In genomic region chr16:4477591-4478215, GRCm38 (mm10) we compare ENCODE assay signal across 16 mouse cellular contexts. TPM values are rescaled to one million over a fixed set of nuclear protein-coding genes. Genes with fewer than 3 reads are reported as not detected.
DNase-seq lines count a peak whose midpoint lies in the region; ATAC-seq and TF ChIP-seq lines count a peak whose summit lies in the region.
"Had no signal": no experiment of that assay in that cellular context is flagged by ENCODE, and none has a peak within 500 bp of the region (broad histone marks: within the 10 kb centered on the region; RNA-seq: fewer than 3 reads in every experiment).

No protein-coding gene starts in this region.

- TF ChIP-seq CTCF in kidney, postnatal 0 days (IDR thresholded peaks at IDR 0.05; ENCODE audit: low read depth): no peak

- no peak overlapping the region for H3K4me2 ChIP-seq in kidney, postnatal 0 days (ENCODE audit: low read length)
- no peak overlapping the region for H3K4me2 ChIP-seq in midbrain, embryonic 15.5 days
- H3K4me2 ChIP-seq: liver, embryonic 13.5 days; midbrain, embryonic 12.5 days had no signal

- H3K9me3 ChIP-seq in kidney, postnatal 0 days (replicated peaks; ENCODE audit: low read length): no peaks in the 10 kb centered on the region
- no peaks in the 10 kb centered on the region for H3K9me3 ChIP-seq in midbrain, embryonic 15.5 days
- H3K9me3 ChIP-seq: heart, embryonic 10.5 days; liver, embryonic 13.5 days; midbrain, embryonic 12.5 days had no signal

- no peak overlapping the region for H3K9ac ChIP-seq in kidney, postnatal 0 days (ENCODE audit: low read depth, low read length)
- no peak overlapping the region for H3K9ac ChIP-seq in midbrain, embryonic 15.5 days
- H3K9ac ChIP-seq: liver, embryonic 13.5 days; midbrain, embryonic 12.5 days had no signal

- no peaks in the 10 kb centered on the region for H3K36me3 ChIP-seq in kidney, postnatal 0 days (ENCODE audit: insufficient read depth, low read length)
- H3K36me3 ChIP-seq in midbrain, embryonic 15.5 days (replicated peaks): no peaks in the 10 kb centered on the region
- H3K36me3 ChIP-seq: liver, embryonic 13.5 days; midbrain, embryonic 12.5 days had no signal

- 80% methylated on average over 10 of the region's 10 CpGs for WGBS in kidney, postnatal 0 days
- 84% methylated on average over 10 of the region's 10 CpGs for WGBS in midbrain, embryonic 15.5 days

- H3K4me3 ChIP-seq in kidney, postnatal 0 days (replicated peaks; ENCODE audit: low read depth, low read length): no peak overlapping the region
- H3K4me3 ChIP-seq in midbrain, embryonic 15.5 days: no peak overlapping the region
- H3K4me3 ChIP-seq: heart, embryonic 10.5 days; liver, embryonic 13.5 days; midbrain, embryonic 12.5 days had no signal

- H3K4me1 ChIP-seq in kidney, postnatal 0 days (replicated peaks; ENCODE audit: insufficient read depth, low read length): no peaks in the 10 kb centered on the region
- H3K4me1 ChIP-seq in midbrain, embryonic 15.5 days: peaks cover 9% of the 10 kb centered on the region

- no peaks in the 10 kb centered on the region for H3K27me3 ChIP-seq in kidney, postnatal 0 days (ENCODE audit: insufficient read depth, low read length)
- H3K27me3 ChIP-seq in midbrain, embryonic 15.5 days (replicated peaks): no peaks in the 10 kb centered on the region
- H3K27me3 ChIP-seq: liver, embryonic 13.5 days; midbrain, embryonic 12.5 days had no signal

- ATAC-seq in kidney, postnatal 0 days (replicated peaks; ENCODE audit: low FRiP score, low read depth): no peak
- ATAC-seq in midbrain, embryonic 15.5 days (replicated peaks): no peak

- H3K27ac ChIP-seq in kidney, postnatal 0 days: peak overlapping the region; percentile 27; the same call in 1 of the 2 replicates
- H3K27ac ChIP-seq in midbrain, embryonic 15.5 days: no peak overlapping the region
- H3K27ac ChIP-seq: heart, embryonic 10.5 days; liver, embryonic 13.5 days; midbrain, embryonic 12.5 days; stomach, postnatal 0 days had no signal

- intact Hi-C loops in heart, postnatal 14 days (cut with DNase I): no loop called here

- peak; percentile 74 for DNase-seq in adrenal gland, adult 2 months
- DNase-seq in adrenal gland, postnatal 4 days (ENCODE audit: low spot score in 2 of 2): no peak
- DNase-seq in 3134 (ENCODE audit: extremely low read depth, insufficient read length, low spot score): peak; percentile 52
- peak; percentile 37 for DNase-seq in adrenal gland, postnatal 10 days
- DNase-seq in kidney, postnatal 0 days (ENCODE audit: low spot score): no peak
- no peak for DNase-seq in thymus, adult 18-20 months
- DNase-seq in heart, postnatal 14 days: no peak
- DNase-seq: B cell, adult 2 months; cerebellum, adult 8-10 months; heart, postnatal 36 days; liver, embryonic 13.5 days; thymus, postnatal 25 days had no signal

RNA-seq across cellular contexts. Expression of gene Adcy9, which starts 57.4 kb away (rescaled TPM):
- total RNA-seq in adrenal gland, adult 2 months (2021): 10 to 100 TPM; 43.2 to 50.9 TPM
- 38.2 and 56.7 TPM in 2 replicates for polyA plus RNA-seq in adrenal gland, adult 2 months (2012; rRNA removed)
- 10 to 100 TPM; 34.3 to 36.1 TPM for total RNA-seq in adrenal gland, postnatal 4 days (2021)
- 10 to 100 TPM; 31.4 to 36.2 TPM for total RNA-seq in adrenal gland, postnatal 10 days (2021)
- polyA plus RNA-seq in kidney, postnatal 0 days (2015; fragmentation: Nextera tagmentation; extraction: Ambion mirVana): 1.1 and 1.3 TPM in 2 replicates
- 4.2 and 4.6 TPM in 2 replicates for polyA plus RNA-seq in midbrain, embryonic 15.5 days (2015; fragmentation: Nextera tagmentation; extraction: Ambion mirVana)
- total RNA-seq in heart, postnatal 14 days (2021): 10 to 100 TPM; 21.2 to 25.0 TPM

Comparison
In these comparisons a context has a peak if more than half of its experiments do, and no peak if none do; other contexts are left out.
1. DNase-seq: peak in adrenal gland, adult 2 months (single experiment), 3134 (single experiment) and adrenal gland, postnatal 10 days (single experiment); none in adrenal gland, postnatal 4 days (0 of 2), kidney, postnatal 0 days (single experiment), thymus, adult 18-20 months (0 of 2) and heart, postnatal 14 days (0 of 2).